Mouse (Mus musculus) leukemia stem cell, adult 10-12 weeks (primary cell): ENCODE data around the gene Nek8. TPM values are rescaled to one million over a fixed set of nuclear protein-coding genes. Genes with fewer than 3 reads are reported as not detected.

Experiments
- polyA plus RNA-seq: library from polyadenylated mRNA; stranded (reverse); fragments of >175 nt; gene quantifications from 2 replicates; pipeline ENCODE4 v1.2.3, GENCODE M21; 2012; ENCODE audit warnings: low replicate concordance

Gene Nek8
- polyA plus RNA-seq: 13.6 and 18.0 TPM in 2 replicates

GRCm38 (mm10) chr11:78176402-78176862 is at the start of gene Nek8, which contains the start of gene Tlcd1:
Gene Nek8 (minus strand): TSS chr11:78176675.
Gene Tlcd1 (plus strand): TSS chr11:78176711.

GRCm38 (mm10) chr11:78193113-78193512 is 16.6 kb upstream of the Nek8 start, which contains the start of gene Proca1:
Gene Proca1 (plus strand): TSS chr11:78193392.

GRCm38 (mm10) chr11:78188331-78189233 is 12.1 kb upstream of the Nek8 start, which contains the start of gene Rab34:
Gene Rab34 (plus strand): TSS chr11:78188430.

DNA sequence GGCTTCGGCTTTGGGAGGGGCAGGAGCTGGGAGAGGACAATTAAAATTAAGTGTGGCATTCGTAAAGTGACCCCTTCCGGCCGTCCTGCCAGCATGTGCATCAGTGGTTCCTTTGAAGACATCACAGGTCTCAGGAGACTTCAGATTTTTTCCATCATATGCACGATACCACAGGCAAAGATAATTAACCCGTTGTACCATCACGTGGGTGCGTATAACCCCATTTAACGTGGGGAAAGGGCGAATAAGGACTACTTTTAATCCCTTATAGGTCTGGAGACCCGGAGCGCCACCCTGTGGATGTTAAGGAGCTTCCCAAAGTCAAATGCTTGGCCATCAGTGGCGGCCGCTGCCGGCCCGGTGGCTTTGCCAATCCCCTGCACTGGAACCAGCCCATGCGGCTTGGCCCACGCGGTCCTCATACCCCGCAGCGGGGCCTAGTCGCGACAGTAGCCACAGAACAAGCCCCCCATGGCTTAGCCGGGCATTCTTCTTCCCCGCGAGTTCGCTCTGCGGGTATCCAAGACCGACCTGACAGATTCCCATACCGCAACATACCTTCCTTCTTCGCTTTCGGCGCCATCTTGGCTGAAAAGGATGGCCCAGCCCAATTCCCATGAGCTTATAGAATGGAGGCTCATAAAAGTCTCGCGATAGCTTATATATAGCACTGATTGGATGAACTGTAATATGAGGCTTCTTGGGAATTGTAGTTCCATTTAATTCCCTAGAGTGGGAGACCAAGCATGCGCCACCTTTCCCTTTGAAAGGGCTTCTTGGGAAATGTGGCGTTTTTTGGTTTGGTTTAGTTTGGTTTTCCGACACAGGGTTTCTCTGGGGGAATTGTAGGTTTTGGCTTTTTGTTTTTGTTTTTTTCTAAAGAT is 6.7 kb upstream of the Nek8 start, which contains the start of gene Rpl23a:
Gene Rpl23a, minus strand, starts transcription at position 624 of the 884 bp plus-strand sequence.

DNA sequence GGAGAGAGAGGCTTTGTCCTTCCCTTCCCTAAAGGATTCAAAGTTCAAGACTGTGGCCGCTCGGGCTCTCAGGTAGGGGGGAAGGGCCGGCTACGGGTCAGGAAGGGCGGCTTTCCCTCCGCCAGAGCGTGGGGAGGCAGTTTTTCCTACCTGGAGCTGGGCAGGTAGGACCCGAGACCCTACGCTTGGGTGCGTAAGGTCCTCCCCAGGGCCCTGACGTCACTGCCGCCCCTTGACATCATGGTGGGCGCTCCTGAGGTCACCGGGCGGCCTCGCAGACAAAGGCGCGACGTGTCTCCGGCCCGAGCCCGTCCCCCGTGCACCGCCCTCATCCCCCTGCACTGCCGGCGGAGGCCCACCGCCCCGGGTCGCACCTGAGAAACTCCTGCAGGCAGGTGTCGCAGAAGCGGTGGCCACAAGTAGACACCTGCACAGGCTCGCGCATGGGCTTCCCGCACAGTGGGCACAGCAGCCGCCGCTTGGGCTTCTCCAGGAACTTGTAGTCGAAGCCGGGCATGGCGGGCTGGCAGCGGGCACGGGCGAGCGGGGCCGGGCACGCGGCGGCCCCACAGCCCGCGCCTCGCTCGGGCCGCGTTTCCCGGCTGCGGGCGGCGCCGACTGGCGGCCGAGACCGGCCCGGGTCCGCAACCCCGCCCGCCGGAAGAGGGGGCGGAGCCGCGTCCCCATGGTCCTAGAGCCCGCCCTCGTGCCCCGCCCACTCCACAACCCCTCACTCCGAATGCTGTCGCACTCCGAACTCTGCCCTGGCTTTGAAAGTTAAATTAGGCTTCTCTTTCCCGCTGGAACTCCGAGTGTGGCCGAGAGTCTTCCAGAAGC is 11.3 kb downstream of the Nek8 start, which contains the start of gene Traf4:
Gene Traf4, minus strand, starts transcription at position 666 of the 837 bp plus-strand sequence.

Other genes with a start within 250 kb of the Nek8 start
- not detected in 2 replicates for gene Sez6, start 245.9 kb downstream of the Nek8 start, polyA plus RNA-seq
- 131 and 144 TPM in 2 replicates for gene Phf12, start 193.9 kb downstream of the Nek8 start, polyA plus RNA-seq
- gene Dhrs13, start 144.4 kb downstream of the Nek8 start, polyA plus RNA-seq: 5.7 and 15.0 TPM in 2 replicates
- 18.6 and 19.6 TPM in 2 replicates for gene Flot2, start 138.7 kb downstream of the Nek8 start, polyA plus RNA-seq
- gene Eral1, start 96.3 kb downstream of the Nek8 start, polyA plus RNA-seq: 2.9 and 8.6 TPM in 2 replicates
- gene Fam222b, start 82.0 kb downstream of the Nek8 start, polyA plus RNA-seq: 34.8 and 35.4 TPM in 2 replicates
- 69.0 and 176 TPM in 2 replicates for gene Traf4, start 11.1 kb downstream of the Nek8 start, polyA plus RNA-seq
- 281 and 738 TPM in 2 replicates for gene Tlcd1, start within 50 bp of the Nek8 start, polyA plus RNA-seq
- gene Rpl23a, start 6.9 kb upstream of the Nek8 start, polyA plus RNA-seq: 121 and 683 TPM in 2 replicates
- gene Rab34, start 11.8 kb upstream of the Nek8 start, polyA plus RNA-seq: 6.1 and 6.5 TPM in 2 replicates
- gene Proca1, start 16.7 kb upstream of the Nek8 start, polyA plus RNA-seq: not detected in 2 replicates
- gene Sdf2, start 69.1 kb upstream of the Nek8 start, polyA plus RNA-seq: 1.7 and 10.6 TPM in 2 replicates
- 93.9 and 94.0 TPM in 2 replicates for gene Supt6, start 69.3 kb upstream of the Nek8 start, polyA plus RNA-seq
- 12.0 and 69.9 TPM in 2 replicates for gene 2610507B11Rik, start 85.1 kb upstream of the Nek8 start, polyA plus RNA-seq
- not detected in 2 replicates for gene BC030499, start 114.2 kb upstream of the Nek8 start, polyA plus RNA-seq
- 13.8 and 44.5 TPM in 2 replicates for gene Spag5, start 124.9 kb upstream of the Nek8 start, polyA plus RNA-seq
- gene Aldoc, start 146.3 kb upstream of the Nek8 start, polyA plus RNA-seq: 0.27 and 1.1 TPM in 2 replicates
- 15.9 and 90.3 TPM in 2 replicates for gene Pigs, start 151.7 kb upstream of the Nek8 start, polyA plus RNA-seq
- gene Unc119, start 166.8 kb upstream of the Nek8 start, polyA plus RNA-seq: 13.1 and 20.8 TPM in 2 replicates
- not detected in 2 replicates for gene Foxn1, start 209.9 kb upstream of the Nek8 start, polyA plus RNA-seq
- 0.07 TPM in 1 of 2 replicates, not detected in the other for gene Slc13a2, start 245.5 kb upstream of the Nek8 start, polyA plus RNA-seq